Mouse (Mus musculus): ENCODE data around the gene C2.
"Not testable (repeated sequence)": the region's sequence is repeated elsewhere in the genome, so short reads cannot be mapped to it uniquely, and the experiment has no call there.

DNA sequence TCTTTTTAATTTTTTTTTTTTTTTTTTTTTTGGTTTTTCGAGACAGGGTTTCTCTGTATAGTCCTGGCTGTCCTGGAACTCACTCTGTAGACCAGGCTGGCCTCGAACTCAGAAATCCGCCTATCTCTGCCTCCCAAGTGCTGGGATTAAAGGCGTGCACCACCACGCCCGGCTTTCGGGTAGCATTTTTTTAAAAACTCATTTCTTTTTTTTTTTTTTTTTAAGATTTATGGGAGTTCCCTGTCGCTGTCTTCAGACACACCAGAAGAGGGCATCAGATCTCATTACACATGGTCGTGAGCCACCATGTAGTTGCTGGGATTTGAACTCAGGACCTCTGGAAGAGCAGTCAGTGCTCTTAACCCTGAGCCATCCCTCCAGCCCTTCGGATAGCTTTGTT, 3.9 kb upstream of the C2 start:
- TF ChIP-seq MYOD1 (IDR thresholded peaks at IDR 0.05; ENCODE audit: control insufficient read depth in 1 of 3, insufficient read length in 2 of 3, low read depth in 2 of 3); TCF12 (IDR thresholded peaks at IDR 0.05; ENCODE audit: insufficient read depth, poor library complexity, severe bottlenecking); POLR2A (IDR thresholded peaks at IDR 0.05; ENCODE audit: insufficient read length, low read depth); USF1 (IDR thresholded peaks at IDR 0.05; ENCODE audit: low read depth); E2F4 (IDR thresholded peaks at IDR 0.05; ENCODE audit: insufficient read depth); CEBPB (IDR thresholded peaks at IDR 0.05; ENCODE audit: insufficient read depth, poor library complexity, severe bottlenecking); MAX (IDR thresholded peaks at IDR 0.05; ENCODE audit: low read depth); POLR2AphosphoS2 (IDR thresholded peaks at IDR 0.05; ENCODE audit: insufficient read length, low read depth): not testable (repeated sequence)

All from myocyte (in vitro differentiated cells).